Mouse (Mus musculus) ES-Bruce4 (cell line): ENCODE measurements around the gene Pbx1. TPM values are rescaled to one million over a fixed set of nuclear protein-coding genes. Genes with fewer than 3 reads are reported as not detected.

Experiments used
- H3K27ac ChIP-seq: 2 replicates; pipeline ENCODE4 v1.5.1; 2012; ENCODE audit warnings: low read length, inconsistent platforms; ENCODE audit not compliant: insufficient read depth
- H3K27me3 ChIP-seq: 2 replicates; pipeline ENCODE4 v1.6.1; 2012; ENCODE audit warnings: mild to moderate bottlenecking, low read length, inconsistent platforms; ENCODE audit not compliant: control insufficient read depth, poor library complexity, insufficient read depth, severe bottlenecking
- H3K36me3 ChIP-seq: 2 replicates; pipeline ENCODE4 v1.6.1; 2012; ENCODE audit warnings: inconsistent platforms, mild to moderate bottlenecking, low read length, moderate library complexity; ENCODE audit not compliant: control insufficient read depth, poor library complexity, insufficient read depth, severe bottlenecking
- H3K4me1 ChIP-seq: one replicate; pipeline ENCODE4 v1.8.1; 2011; ENCODE audit warnings: low read length; ENCODE audit not compliant: control insufficient read depth, insufficient read depth
- H3K4me3 ChIP-seq: 2 replicates; pipeline ENCODE4 v1.5.1; 2011; ENCODE audit warnings: low read depth, mild to moderate bottlenecking, low read length
- H3K9ac ChIP-seq: 2 replicates; pipeline ENCODE4 v1.6.1; 2012; ENCODE audit warnings: low read depth, mild to moderate bottlenecking, inconsistent platforms; ENCODE audit not compliant: poor library complexity, severe bottlenecking
- H3K9me3 ChIP-seq: replicated peaks from 2 replicates; pipeline ENCODE4 v1.6.1; 2012; ENCODE audit warnings: mild to moderate bottlenecking, low read length, inconsistent platforms; ENCODE audit not compliant: control insufficient read depth, poor library complexity, insufficient read depth, severe bottlenecking
- CTCF ChIP-seq: IDR thresholded peaks from one replicate; pipeline ENCODE4 v1.8.1; 2011; ENCODE audit warnings: low read depth, low read length
- EP300 ChIP-seq: IDR thresholded peaks from 2 replicates; pipeline ENCODE4 v1.6.1; 2011; ENCODE audit warnings: low read depth, low read length; ENCODE audit not compliant: insufficient read depth
- POLR2A ChIP-seq: IDR thresholded peaks from one replicate; pipeline ENCODE4 v1.8.1; 2011; ENCODE audit warnings: low read length; ENCODE audit not compliant: insufficient read depth
- polyA plus RNA-seq: library from polyadenylated mRNA; stranded (reverse); fragments of >200 nt; gene quantifications from 2 replicates; pipeline ENCODE4 v1.2.4, GENCODE M21; 2011; ENCODE audit warnings: low read depth; ENCODE audit not compliant: missing spikeins, insufficient read depth, insufficient read length

The Pbx1 gene
- polyA plus RNA-seq, 1 experiment: 28.0 TPM

DNA sequence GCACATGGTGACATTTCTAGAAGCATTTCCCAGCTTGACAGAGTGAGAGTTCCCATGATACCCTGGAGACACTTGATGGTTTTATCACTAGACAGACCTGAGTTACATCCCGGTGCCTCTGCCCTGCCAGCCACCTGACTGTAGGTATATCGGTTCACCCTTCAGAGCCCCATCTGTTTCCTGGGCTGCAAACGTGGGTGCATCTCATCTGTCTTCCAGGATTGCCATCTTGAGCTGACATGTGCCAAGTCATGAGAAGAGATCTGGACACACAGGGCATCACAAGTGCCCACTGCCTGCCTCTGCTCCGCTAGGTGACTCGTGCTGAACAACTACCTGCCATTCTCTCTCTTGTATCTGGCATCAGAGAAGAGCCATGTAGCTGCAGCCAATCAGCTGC is 196.0 kb downstream of the Pbx1 start:
- TF ChIP-seq EP300: no peak
- TF ChIP-seq CTCF: no peak
- no peak for TF ChIP-seq POLR2A
- no peaks in the 10 kb centered on the region for H3K4me1 ChIP-seq
- H3K9ac ChIP-seq: no peak overlapping the region
- no peaks in the 10 kb centered on the region for H3K36me3 ChIP-seq
- H3K9me3 ChIP-seq: peaks cover 15% of the 10 kb centered on the region
- no peak overlapping the region for H3K4me3 ChIP-seq
- no peak overlapping the region for H3K27ac ChIP-seq
- H3K27me3 ChIP-seq: no peaks in the 10 kb centered on the region

DNA sequence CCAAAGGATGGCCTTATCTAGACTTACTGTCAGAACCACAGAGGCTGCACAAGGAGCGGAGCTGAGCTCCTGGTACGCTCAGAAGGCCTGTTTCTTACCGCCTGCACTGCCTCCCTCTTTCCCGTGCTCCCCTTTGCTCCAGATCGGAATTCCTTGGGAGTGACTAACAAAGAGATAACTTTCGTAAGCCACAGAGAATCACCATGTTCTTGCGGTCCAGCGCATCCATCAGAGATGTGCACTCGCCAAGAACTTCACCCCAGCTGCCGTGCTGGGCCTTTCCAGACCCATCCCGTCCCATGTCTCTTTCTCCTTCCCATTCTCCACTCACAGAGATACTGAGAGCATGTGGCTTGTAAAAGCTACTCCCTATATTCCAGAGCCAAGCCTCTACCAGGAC is 197.7 kb downstream of the Pbx1 start:
- Histone ChIP-seq H3K9me3 (peaks cover 15% of the 10 kb centered on the region), H3K9ac (no peak overlapping the region), H3K27me3 (no peaks in the 10 kb centered on the region), H3K36me3 (no peaks in the 10 kb centered on the region), H3K4me3 (no peak overlapping the region), H3K27ac (no peak overlapping the region), H3K4me1 (no peaks in the 10 kb centered on the region)
- TF ChIP-seq EP300: no peak
- no peak for TF ChIP-seq POLR2A
- TF ChIP-seq CTCF: no peak

DNA sequence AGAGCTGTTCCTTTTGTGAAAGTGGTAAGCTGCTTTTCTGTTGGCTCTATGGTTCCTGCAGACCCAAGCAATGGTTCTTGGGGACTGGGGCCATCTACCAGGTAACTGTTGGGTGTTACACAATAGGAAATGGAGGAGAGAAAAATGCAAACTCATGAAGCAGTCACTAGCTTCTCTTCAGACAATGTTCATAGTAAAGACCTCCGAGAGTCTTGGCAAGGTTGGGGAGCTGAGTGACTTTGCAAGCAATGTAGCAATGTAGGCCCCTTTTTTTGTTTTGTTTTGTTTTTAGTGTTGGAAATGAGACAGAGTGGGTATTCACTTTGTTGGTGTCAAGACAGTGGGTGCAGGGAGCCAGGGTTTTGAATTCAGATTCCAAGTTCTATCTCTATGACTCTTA is 198.9 kb downstream of the Pbx1 start:
- peaks cover 15% of the 10 kb centered on the region for H3K9me3 ChIP-seq
- H3K4me1 ChIP-seq: no peaks in the 10 kb centered on the region
- no peaks in the 10 kb centered on the region for H3K27me3 ChIP-seq
- H3K27ac ChIP-seq: no peak overlapping the region
- H3K9ac ChIP-seq: no peak overlapping the region
- no peak overlapping the region for H3K4me3 ChIP-seq
- no peaks in the 10 kb centered on the region for H3K36me3 ChIP-seq
- TF ChIP-seq EP300 (no peak), CTCF (no peak), POLR2A (no peak)

DNA sequence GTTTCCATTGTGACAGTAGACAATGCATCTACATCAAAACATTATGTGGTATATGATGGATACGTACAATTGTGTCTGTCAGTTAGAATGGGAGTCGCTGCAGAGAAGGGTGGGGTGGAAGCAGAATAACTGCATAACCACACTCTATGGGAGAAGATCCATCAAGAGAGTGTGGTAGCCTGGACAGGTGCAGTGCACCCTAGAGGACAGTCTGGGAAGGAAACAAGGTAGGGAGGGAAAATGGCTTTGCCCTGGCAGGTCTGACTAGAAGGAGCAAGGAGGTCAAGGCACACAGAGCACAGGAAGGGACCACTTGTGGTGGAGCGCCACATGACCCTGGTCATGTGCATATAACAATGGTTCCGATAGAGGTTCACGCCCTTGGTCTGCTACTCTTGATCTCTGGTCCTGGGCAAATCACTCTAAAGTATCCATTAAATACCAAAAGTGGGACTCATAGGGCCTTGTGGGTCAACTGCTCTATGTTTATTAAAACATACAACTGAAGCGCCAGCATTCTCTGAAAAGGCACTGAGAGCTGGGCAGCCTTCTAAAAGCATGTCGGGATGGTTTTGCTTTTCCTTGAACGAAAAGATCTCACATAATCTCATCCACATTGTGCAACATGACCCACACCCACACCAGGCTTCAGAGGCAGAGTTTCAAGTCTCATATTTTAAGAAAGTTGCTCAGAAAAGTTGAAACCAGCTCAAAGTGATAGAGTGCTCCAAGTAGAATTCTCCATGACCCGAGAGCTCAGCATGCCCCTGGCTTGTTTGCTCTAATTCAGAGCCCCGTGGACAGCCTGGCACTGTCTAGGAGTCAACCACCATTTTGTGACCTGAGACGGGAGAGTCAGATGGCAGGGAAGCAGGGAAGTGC is 200.3 kb downstream of the Pbx1 start:
- TF ChIP-seq CTCF (no peak), EP300 (no peak), POLR2A (no peak)
- no peak overlapping the region for H3K27ac ChIP-seq
- H3K9me3 ChIP-seq: peaks cover 15% of the 10 kb centered on the region
- H3K4me1 ChIP-seq: no peaks in the 10 kb centered on the region
- H3K27me3 ChIP-seq: no peaks in the 10 kb centered on the region
- no peak overlapping the region for H3K9ac ChIP-seq
- no peak overlapping the region for H3K4me3 ChIP-seq
- no peaks in the 10 kb centered on the region for H3K36me3 ChIP-seq

DNA sequence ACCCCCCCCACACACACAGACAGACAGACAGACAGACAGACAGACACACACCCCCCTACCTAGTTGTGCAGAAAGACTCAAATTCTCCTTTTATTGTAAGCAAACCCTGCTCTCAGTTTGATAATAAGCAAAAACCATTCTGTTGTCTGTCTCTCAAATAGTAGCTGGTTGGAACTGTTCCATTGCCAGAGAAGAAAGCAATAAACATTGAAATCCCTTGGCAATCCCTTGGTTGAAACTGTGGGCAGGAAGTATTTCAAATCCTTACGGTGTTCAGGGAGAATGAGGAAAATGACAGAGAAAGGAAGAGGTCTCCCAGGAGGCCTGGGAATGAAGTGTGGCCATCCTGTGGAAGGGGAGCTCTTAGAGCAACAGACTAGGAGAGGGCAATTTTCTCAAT is 201.2 kb downstream of the Pbx1 start:
- TF ChIP-seq CTCF (no peak), EP300 (no peak), POLR2A (no peak)
- no peak overlapping the region for H3K4me3 ChIP-seq
- no peak overlapping the region for H3K9ac ChIP-seq
- no peaks in the 10 kb centered on the region for H3K27me3 ChIP-seq
- H3K9me3 ChIP-seq: peaks cover 15% of the 10 kb centered on the region
- no peak overlapping the region for H3K27ac ChIP-seq
- H3K4me1 ChIP-seq: no peaks in the 10 kb centered on the region
- no peaks in the 10 kb centered on the region for H3K36me3 ChIP-seq

DNA sequence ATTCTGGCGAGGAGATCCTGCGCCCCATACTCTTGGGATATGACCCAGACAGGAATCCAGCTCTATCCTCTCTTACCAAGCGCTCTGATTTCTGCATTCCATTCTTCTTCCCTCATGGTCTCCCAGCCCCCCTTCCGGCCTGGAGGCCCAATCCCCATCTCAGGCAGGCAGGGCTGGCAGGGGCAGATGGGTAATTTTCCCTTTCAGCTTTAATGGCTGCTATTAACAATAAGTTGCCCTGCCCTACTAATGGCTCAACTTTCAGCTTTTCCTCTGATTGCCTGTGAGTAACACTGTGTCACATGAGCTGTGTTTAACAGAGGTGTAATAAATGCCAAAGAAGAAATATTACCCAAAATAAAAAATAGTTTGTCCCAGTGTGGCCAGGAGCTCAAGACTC is 201.9 kb downstream of the Pbx1 start:
- Histone ChIP-seq H3K4me1 (no peaks in the 10 kb centered on the region), H3K4me3 (no peak overlapping the region), H3K36me3 (no peaks in the 10 kb centered on the region), H3K27me3 (no peaks in the 10 kb centered on the region), H3K9me3 (peaks cover 15% of the 10 kb centered on the region), H3K27ac (no peak overlapping the region), H3K9ac (no peak overlapping the region)
- TF ChIP-seq POLR2A (no peak), EP300 (no peak), CTCF (no peak)
